Mouse (Mus musculus): ENCODE data around the gene Padi1.

GRCm38 (mm10) chr4:140842909-140843308, 2.7 kb downstream of the Padi1 start:
- TF ChIP-seq POLR2A (IDR thresholded peaks at IDR 0.05; ENCODE audit: low read depth, low read length) (no peak), CTCF (IDR thresholded peaks at IDR 0.05; ENCODE audit: extremely low read depth, insufficient read depth, insufficient read length, insufficient replicate concordance) (no peak)

Data from spleen, adult 2 months (tissue).